Mouse (Mus musculus): ENCODE measurements at regions not wholly inside any gene's neighbourhood (a gene's known extent, or its start where the extent isn't known, plus 50 kb on each side); places are given as distances from the start of the nearest gene placed in this dataset.
A peak's percentile ranks its signal among the peaks of the same experiment; 100 is the strongest.

DNA sequence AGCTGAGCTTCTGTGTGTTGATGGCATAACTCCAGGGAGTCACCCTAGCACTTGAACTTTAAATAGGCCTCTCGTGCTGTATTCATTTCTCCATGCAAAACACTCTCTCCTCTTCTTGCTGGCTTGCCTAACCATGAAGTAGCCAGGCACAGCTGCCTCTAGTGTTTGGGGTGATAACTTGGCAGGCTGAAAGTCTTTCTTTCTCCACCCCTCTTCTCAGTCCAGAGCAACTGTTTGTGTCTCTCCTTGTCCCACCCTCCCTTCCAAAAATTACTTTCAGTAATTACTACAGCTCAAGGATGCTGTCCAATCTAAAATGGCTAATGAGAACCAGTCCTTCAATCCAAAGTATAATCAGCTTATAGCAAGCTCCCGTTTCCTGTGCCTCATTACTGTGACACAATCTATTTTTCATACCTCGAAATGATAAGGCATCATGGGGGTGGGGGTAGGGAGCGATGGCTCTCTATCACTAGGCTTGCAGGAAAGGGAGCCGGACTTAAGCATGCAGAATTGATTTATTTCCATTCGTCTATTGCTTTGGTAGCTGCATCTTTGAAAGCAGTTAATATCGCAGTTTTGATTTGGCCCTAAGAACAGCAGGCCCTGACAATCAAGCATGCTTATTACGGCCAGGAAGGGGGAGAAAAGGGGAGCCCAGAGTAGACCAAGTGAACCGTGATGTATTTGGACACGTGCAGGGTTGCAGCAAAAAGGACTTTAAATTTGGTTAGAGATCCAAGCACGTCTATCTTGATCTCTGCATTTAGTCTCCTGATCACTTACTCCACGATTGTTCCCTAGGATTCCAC lies 943.8 kb downstream of the Slc4a3 start:
- DNase-seq (ENCODE audit: low read depth, low spot score), result no peak

DNA sequence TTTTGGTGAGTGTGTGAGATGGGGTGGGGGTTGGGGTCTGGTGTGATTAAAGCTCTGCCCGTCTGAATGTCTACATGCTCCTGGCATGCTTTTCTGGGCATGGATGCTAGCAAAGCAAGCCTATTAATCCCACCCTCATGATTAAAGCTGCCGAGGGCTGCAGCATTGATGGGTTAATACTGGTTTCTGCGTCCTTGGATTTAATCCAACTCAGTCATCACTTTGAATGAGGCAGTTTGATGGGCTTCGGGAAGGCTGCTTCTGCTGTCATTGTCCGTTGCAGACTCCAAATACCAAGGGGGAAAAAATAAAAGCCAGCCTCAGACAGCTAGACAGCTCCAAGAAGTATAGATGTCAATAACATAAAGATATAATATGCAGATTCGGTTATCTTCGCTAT lies 944.7 kb downstream of the Slc4a3 start:
- DNase-seq (ENCODE audit: low read depth, low spot score), result no peak

GRCm38 (mm10) chr1:76491187-76491586 lies 945.1 kb downstream of the Slc4a3 start:
- no peak for DNase-seq (ENCODE audit: low read depth, low spot score)

GRCm38 (mm10) chr1:76505150-76505549 lies 959.1 kb downstream of the Slc4a3 start:
- no peak for DNase-seq (ENCODE audit: low read depth, low spot score)

GRCm38 (mm10) chr1:76508821-76509220 lies 962.8 kb downstream of the Slc4a3 start:
- DNase-seq (ENCODE audit: low read depth, low spot score), result no peak

DNA sequence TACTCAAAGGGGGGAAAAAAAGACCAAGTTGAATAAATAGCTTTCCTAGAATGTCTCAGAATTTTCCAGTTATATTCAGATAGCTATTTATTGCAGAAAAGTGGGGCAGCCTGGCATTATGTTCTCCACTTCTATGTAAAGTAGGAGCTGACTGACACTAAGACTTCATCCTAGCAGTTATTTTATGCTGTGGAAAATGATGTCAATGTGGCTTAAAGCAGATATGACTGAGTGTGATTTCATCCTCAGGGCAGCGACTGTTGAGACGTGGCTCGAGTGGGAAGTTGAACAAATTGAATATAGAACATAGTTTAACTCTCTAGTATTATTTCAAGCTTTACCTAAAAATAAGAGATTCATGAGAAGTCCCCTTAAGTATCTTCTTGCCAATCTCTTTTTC lies 963.4 kb downstream of the Slc4a3 start:
- DNase-seq (ENCODE audit: low read depth, low spot score), result no peak

DNA sequence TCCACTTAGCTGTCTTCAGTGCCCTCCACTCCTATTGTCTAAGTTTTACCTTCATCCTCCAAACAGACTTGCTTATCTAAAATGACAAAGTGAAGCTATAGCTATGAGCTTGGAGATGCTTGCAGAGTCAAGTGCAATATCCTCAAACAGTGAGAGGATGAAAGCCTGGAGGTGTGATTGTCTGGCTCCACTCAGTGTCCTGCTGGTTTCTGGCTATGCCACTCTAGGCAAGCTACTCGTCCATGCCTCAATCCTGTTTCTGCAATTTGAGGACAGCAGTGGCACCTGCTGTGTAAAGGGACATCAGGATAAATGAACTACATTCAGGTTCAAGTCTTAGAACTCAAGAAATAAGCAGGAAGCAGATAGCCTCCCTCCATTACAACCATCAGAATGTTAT lies 966.1 kb downstream of the Slc4a3 start:
- DNase-seq (ENCODE audit: low read depth, low spot score), result no peak

DNA sequence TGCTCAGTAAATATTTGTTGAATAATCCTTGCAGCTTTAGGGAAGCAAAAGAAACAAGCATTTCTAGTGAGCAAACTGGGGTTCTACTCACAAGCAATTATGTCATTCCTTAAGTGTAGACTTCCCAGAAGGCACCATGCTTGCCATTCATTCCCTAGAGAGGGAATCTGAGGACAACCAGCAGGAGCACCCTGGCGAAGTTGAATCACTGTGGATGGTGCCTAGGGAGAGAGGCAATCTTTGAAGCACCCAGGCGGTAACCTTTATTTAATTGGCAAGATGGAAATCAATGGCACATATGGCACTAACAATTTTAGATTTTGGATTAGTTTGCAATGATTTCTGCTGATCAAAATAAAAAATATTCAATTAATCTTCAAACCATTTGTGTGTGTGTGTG lies 967.4 kb downstream of the Slc4a3 start:
- DNase-seq (ENCODE audit: low read depth, low spot score), result no peak

GRCm38 (mm10) chr1:76529531-76529930 lies 983.5 kb downstream of the Slc4a3 start:
- DNase-seq (ENCODE audit: low read depth, low spot score), result no peak

GRCm38 (mm10) chr1:76530342-76530741 lies 984.3 kb downstream of the Slc4a3 start:
- DNase-seq (ENCODE audit: low read depth, low spot score), result no peak

- DNase-seq (ENCODE audit: low read depth, low spot score), result peak; percentile 4
Measured at GRCm38 (mm10) chr1:76535522-76535956, 979.3 kb downstream of the Epha4 start.

DNA sequence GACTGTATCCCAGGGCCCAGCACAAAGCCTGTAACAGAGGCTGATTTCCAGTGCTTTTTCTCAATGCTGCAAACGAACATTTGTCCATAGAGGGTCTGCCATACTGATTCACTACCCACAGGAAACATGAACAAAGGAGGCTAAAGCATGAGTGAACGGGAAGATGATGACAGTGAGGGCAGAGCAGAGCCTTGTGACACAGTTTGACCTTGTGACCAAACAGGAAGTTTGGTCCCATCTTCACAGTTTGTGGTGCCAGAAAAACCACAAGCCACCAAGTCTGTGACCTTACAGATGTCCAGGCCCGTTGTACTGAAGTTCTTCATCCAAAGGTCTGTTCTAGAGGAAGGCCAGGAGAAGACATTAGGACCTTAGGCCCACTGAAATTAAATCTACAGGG lies 974.4 kb downstream of the Epha4 start:
- DNase-seq (ENCODE audit: low read depth, low spot score), result no peak

- no peak for DNase-seq (ENCODE audit: low read depth, low spot score)
Measured at GRCm38 (mm10) chr1:76550876-76551275, 964.0 kb downstream of the Epha4 start.

DNA sequence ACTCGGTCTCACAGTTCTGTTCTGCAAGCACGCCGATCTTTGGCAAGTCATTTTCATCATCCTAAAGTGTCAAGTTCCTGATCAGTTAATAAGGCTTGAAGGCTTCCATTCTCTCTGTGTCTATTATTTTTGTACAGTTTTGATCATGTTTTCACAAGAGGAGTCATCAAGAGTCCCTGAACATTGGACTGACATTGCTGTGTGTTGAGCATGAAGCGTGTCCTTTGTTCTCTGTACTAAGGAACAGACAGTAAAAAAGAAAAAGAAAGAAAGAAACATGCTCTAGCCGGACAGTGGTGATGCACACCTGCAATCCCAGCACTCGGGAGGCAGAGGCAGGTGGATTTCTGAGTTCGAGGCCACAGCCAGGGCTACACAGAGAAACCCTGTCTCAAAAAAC lies 955.4 kb downstream of the Epha4 start:
- no peak for DNase-seq (ENCODE audit: low read depth, low spot score)

DNA sequence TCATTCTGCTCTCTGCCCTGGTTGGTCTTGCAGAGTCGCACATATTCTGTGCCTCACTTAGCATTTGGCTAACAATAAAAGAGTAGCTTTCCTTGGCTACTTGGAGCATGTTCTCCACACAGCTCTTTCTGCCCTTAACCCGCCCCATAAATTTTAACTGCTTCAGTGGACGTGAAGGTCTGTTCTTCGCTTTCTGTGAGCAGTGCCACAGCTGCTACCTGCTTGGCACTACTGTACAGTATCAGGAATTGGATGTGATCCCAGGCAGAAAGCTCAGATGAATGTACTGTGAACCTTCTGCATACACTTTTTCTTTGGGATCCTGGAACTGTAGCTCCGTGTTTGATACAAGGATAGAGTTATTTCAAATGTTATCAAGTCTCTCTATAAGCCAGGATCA lies 939.4 kb downstream of the Epha4 start:
- DNase-seq (ENCODE audit: low read depth, low spot score), result no peak

DNA sequence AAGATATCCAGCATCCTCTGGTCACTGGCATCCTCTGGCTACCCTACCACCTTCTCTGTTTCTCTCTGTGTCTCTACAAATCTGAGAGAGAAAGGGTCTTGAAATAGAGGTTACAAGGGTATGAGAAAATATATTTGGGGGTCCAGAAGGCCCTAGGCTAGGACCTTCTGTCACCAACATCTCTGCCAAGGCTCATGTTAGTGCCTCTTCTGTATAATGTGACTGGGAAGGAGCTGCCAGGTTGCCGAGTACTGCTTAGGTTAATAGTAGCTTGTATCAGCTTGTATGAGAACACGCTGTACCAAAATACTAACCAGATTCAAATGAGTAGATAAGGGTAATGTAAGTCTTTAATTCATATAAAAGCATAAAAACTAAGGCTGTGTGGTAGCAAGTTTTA lies 929.0 kb downstream of the Epha4 start:
- DNase-seq (ENCODE audit: low read depth, low spot score), result no peak

DNA sequence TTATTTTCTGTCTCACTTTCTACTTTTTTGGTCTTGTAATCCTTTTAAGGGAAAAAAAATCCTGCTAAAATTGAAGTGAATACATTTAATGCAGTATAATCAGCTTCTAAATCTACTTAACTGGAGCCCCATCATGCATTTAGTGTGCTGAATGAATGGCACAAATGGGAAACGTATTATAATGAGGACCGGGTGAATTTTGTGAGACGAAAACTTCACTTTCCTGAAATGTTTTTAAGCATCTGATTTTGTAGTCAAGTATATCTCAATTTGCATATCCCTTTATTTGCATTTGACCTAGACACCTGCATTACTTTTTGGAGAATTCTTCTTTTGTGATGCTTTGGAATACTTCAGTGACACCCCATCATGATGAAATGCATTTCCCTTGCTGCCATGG lies 889.1 kb downstream of the Epha4 start:
- DNase-seq (ENCODE audit: low read depth, low spot score), result no peak

- no peak for DNase-seq (ENCODE audit: low read depth, low spot score)
Measured at GRCm38 (mm10) chr1:76629861-76630260, 885.0 kb downstream of the Epha4 start.

DNA sequence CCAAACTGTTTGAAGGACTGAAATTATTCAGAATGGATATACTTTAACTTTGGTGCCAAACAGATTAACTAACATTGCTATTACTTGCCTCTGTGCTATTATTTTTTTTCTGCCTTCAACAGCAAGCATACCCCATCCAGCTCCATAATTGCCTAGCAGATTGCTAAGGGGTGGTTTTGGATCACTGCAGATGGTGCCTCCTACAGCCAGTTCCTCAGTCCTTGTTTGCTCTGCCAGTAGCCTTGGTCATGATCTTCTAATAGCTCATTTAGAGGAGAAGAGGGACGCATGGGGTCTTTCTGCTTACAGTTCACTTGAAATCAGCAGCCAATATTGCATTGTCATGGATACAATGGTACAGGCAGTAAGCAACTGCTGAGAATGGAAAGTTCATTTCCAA lies 880.8 kb downstream of the Epha4 start:
- DNase-seq (ENCODE audit: low read depth, low spot score), result no peak

GRCm38 (mm10) chr1:76637268-76638009 lies 877.4 kb downstream of the Epha4 start:
- DNase-seq (ENCODE audit: low read depth, low spot score), result no peak

DNA sequence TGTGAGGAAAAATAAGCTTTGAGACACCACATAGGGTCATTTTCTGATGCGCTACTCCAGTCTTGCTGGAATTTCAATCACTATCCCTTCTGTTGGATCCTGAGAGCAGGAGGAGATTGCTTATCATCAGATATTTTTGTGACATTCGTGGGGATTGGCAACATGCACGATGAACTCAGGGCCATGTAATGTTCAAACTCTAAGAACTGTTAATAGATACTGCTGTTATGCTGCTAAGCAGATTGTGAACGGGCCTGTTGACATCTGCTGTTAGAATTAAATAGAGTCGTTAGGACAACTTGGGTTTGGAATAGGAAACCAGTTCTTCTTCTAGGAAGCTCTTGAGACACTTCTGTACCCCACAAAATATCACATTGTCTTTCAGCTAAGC lies 876.9 kb downstream of the Epha4 start:
- no peak for DNase-seq (ENCODE audit: low read depth, low spot score)

DNA sequence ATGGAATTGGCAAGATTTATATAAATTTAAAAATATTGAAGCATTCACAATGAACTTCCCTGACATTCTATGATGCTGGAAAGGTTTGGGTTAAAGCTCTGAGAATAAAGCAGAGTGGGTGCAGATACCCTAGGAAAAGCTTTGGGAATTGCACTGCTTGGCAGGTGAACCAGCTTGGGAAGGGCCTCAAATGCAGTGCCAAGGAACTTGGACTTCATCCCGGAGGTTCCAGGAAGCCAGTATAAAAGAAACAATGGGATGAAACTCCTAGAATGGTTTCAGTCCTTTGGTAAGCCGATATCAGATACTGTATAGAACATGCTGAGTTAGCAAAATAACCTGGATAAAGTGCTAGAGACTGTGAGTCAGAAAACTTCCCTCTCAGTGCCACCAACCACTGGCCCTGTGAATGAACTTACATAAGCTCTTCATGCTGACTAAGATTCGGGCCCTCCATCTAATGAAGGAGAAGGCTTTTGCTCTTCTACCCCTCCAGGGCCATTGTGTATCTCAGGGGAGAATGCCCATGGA lies 873.6 kb downstream of the Epha4 start:
- no peak for DNase-seq (ENCODE audit: low read depth, low spot score)

DNA sequence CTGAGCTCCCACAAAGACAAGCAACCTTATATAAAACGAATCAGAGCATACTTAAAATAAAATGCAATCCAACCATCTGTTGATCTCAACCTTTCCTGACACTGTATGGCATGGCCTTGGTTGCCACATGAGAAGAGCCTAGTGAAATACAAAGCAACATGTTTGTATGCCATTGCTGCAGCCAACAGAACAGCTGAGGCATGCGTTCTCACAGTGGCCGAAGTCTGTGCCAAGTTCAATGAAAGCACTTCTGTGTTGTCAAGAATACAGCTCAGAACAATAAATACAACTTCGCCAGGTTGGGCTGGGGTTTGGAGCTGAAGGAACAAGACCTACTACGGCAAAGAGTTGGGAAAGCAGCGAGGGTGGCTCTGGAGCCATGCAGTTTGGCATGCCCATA lies 872.2 kb downstream of the Epha4 start:
- no peak for DNase-seq (ENCODE audit: low read depth, low spot score)
